Mouse (Mus musculus) CD4-positive, CD25-positive, alpha-beta regulatory T cell, adult 9 weeks (primary cell): ENCODE data around the gene Slc48a1. TPM values are rescaled to one million over a fixed set of nuclear protein-coding genes. Genes with fewer than 3 reads are reported as not detected.

ENCODE experiments used
- polyA plus RNA-seq: library from polyadenylated mRNA; unstranded; fragments of 100-300 nt; shearing (Covaris generic); gene quantifications from one replicate; pipeline ENCODE4 v1.2.1, GENCODE M21; 2017

Slc48a1 gene
- polyA plus RNA-seq = 36.5 TPM

GRCm38 (mm10) chr15:97778311-97779098 lies at the start of gene Slc48a1:
Gene Slc48a1 (plus strand): TSS chr15:97778520.

GRCm38 (mm10) chr15:97731111-97731510 lies 47.2 kb upstream of the Slc48a1 start, which contains the start of gene Endou:
Gene Endou (minus strand): TSS chr15:97731339.

GRCm38 (mm10) chr15:97767280-97768186 lies 10.8 kb upstream of the Slc48a1 start, which contains the start of gene Rapgef3:
Gene Rapgef3 (minus strand): TSS chr15:97767972.

Other genes with a start within 250 kb of the Slc48a1 start
- 37.7 TPM for gene Rpap3, start 72.7 kb upstream of the Slc48a1 start, polyA plus RNA-seq
- 0.50 TPM for gene Endou, start 47.2 kb upstream of the Slc48a1 start, polyA plus RNA-seq
- 3.9 TPM for gene Rapgef3, start 10.5 kb upstream of the Slc48a1 start, polyA plus RNA-seq
- gene Hdac7, start 66.0 kb downstream of the Slc48a1 start, polyA plus RNA-seq = 60.5 TPM
- 2.3 TPM for gene Vdr, start 132.1 kb downstream of the Slc48a1 start, polyA plus RNA-seq
- 32.3 TPM for gene Tmem106c, start 185.7 kb downstream of the Slc48a1 start, polyA plus RNA-seq
- gene Col2a1, start 226.2 kb downstream of the Slc48a1 start, polyA plus RNA-seq = not detected